Mouse (Mus musculus): Measurements from ENCODE around the gene Vash1. TPM values are rescaled to one million over a fixed set of nuclear protein-coding genes. Genes with fewer than 3 reads are reported as not detected.

Vash1 gene
- 0.08 TPM for polyA plus RNA-seq (2015; fragmentation: Illumina TruSeq; extraction: RNeasy Lipid Tissue Mini Kit (QIAGEN cat#74804); ENCODE audit: insufficient read depth, low replicate concordance)

DNA sequence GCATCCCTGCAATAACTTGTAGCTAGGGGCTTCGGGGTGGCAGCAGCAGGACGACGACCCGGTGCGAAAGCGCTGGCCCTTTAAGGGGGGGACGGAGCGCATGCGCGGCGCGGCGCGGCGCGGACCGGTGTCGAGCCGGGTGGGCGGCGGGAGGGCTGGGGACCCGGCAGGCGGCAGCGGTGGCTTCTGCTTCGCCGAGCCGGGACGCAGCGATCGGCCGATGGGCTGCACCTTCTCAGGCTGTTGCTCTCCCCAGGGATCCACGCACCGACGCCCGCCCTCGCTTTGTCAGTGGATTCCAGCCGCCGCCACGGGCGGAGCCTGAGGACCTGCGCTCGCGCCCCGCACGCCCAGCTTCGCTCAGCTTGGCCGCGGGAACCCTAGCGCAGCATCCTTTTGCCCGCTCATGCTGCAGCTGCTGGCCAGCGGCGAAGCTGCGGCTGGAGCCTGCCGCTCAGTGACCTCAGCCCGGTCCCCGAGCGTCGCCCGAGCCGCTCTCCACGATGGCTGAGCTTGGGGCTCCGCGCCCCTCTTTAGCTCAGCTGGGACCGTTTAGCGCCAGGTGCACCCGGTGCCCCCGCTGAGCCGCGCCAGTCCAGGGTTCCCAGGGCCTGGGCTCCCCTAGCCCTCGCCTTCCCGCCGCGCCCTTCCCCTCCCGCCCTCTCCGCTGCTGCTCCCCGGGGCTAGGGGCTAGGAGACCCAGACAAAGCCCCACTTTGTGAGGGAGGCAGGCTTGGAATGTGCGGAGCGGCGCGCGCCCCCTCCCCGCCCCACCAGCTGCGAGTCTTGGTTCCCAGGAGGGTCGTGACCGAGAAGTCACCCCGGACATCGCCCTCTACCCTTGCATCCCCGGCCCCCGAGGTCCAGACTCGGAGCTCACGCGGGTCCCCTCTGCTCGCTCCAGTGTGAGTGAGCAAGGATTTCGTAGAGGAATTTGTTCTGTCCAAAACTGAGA lies at the start of gene Vash1:
Gene Vash1 (plus strand): TSS at position 110 of the 955 bp plus-strand sequence.

DNA sequence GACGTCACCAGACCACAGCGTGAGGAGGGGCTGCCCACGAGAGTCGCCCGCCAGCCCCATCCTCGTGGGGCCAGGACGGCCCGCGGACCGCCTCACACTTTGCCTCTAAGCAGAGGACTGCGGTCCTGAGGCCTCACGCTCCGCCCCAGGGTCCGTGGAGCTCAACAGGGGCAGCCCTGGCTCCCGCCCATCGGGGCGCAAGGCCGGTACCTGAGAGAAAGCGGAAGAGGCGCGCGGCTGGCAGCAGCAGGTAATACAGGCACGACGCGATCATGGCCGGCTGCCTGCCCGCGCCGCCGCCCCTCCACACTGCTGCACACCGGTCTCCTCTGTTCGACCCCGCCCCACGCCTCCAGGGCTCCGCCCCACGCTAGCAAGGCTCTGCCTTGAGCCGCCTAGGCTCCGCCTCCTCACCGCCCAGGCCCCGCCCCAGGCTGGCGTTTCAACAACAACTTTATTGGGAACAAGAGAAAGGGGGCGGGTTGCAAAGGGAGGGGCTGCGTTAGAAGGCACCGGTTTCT lies 47.7 kb downstream of the Vash1 start, which contains the start of gene Angel1:
Gene Angel1 (minus strand): TSS at position 341 of the 521 bp plus-strand sequence.

DNA sequence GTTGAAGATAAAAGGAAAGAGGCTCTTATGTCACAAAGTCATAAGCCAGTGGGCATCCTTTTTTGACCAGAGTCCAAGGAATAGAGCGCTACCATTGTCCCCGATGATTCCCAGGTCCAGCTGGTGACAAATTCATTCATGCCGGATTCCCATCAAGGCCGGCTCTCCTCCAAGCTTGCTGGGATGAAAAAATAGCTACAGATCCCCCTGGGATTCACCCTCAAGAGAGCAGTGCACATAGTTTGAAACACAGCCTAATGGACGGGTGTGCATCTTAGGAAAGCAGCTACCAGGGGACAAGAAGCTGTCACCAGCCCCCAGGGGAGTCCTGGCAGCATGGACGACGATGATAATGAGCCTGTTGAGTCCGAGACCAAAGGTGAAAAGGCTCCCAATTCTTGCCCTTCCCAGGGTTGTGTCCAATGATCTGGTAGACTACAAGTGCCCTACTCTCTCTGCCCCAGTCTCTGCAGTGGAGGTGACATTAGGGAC lies 55.9 kb downstream of the Vash1 start, which contains the start of gene Lrrc74a:
Gene Lrrc74a (plus strand): TSS at position 51 of the 492 bp plus-strand sequence.

Other genes with a start within 250 kb of the Vash1 start
- 7.7 TPM for gene Angel1, start 47.8 kb downstream of the Vash1 start, polyA plus RNA-seq (2015; fragmentation: Illumina TruSeq; extraction: RNeasy Lipid Tissue Mini Kit (QIAGEN cat#74804); ENCODE audit: insufficient read depth, low replicate concordance)
- gene Lrrc74a, start 55.7 kb downstream of the Vash1 start, polyA plus RNA-seq (2015; fragmentation: Illumina TruSeq; extraction: RNeasy Lipid Tissue Mini Kit (QIAGEN cat#74804); ENCODE audit: insufficient read depth, low replicate concordance) = not detected
- gene Irf2bpl, start 206.1 kb downstream of the Vash1 start, polyA plus RNA-seq (2015; fragmentation: Illumina TruSeq; extraction: RNeasy Lipid Tissue Mini Kit (QIAGEN cat#74804); ENCODE audit: insufficient read depth, low replicate concordance) = 16.2 TPM

All from spleen, adult 10 weeks (tissue).